Mouse (Mus musculus) cortical plate, adult 2 months (tissue): Measurements from ENCODE around the gene H2-Aa. TPM values are rescaled to one million over a fixed set of nuclear protein-coding genes. Genes with fewer than 3 reads are reported as not detected.

Experiments used
- H3K27ac ChIP-seq: fragments of 200-500 bp; 2 replicates; pipeline ENCODE4 v1.5.1; 2012; ENCODE audit warnings: low read length, control low read depth, inconsistent platforms; ENCODE audit not compliant: insufficient read depth
- H3K4me1 ChIP-seq: fragments of 200-500 bp; 2 replicates; pipeline ENCODE4 v1.6.1; 2011; ENCODE audit warnings: low read length; ENCODE audit not compliant: control insufficient read depth, insufficient read depth
- H3K4me3 ChIP-seq: fragments of 200-500 bp; 2 replicates; pipeline ENCODE4 v1.5.1; 2011; ENCODE audit warnings: mild to moderate bottlenecking, low read length, control low read depth; ENCODE audit not compliant: insufficient read depth
- CTCF ChIP-seq: fragments of 200-500 bp; IDR thresholded peaks from 2 replicates; pipeline ENCODE4 v1.5.1; 2011; ENCODE audit warnings: mild to moderate bottlenecking, control low read depth, low read length; ENCODE audit not compliant: insufficient read depth; ENCODE audit errors: extremely low read depth
- POLR2A ChIP-seq: fragments of 200-500 bp; IDR thresholded peaks from 2 replicates; pipeline ENCODE4 v1.6.1; 2011; ENCODE audit warnings: mild to moderate bottlenecking, low read length, control low read depth; ENCODE audit not compliant: insufficient read depth; ENCODE audit errors: extremely low read depth
- polyA plus RNA-seq: library from polyadenylated mRNA; depleted of rRNA; stranded (reverse); fragments of >200 nt; gene quantifications from 2 replicates; pipeline ENCODE4 v1.2.3, GENCODE M21; 2012

H2-Aa gene
- polyA plus RNA-seq, 1 experiment, result 2.9 TPM

DNA sequence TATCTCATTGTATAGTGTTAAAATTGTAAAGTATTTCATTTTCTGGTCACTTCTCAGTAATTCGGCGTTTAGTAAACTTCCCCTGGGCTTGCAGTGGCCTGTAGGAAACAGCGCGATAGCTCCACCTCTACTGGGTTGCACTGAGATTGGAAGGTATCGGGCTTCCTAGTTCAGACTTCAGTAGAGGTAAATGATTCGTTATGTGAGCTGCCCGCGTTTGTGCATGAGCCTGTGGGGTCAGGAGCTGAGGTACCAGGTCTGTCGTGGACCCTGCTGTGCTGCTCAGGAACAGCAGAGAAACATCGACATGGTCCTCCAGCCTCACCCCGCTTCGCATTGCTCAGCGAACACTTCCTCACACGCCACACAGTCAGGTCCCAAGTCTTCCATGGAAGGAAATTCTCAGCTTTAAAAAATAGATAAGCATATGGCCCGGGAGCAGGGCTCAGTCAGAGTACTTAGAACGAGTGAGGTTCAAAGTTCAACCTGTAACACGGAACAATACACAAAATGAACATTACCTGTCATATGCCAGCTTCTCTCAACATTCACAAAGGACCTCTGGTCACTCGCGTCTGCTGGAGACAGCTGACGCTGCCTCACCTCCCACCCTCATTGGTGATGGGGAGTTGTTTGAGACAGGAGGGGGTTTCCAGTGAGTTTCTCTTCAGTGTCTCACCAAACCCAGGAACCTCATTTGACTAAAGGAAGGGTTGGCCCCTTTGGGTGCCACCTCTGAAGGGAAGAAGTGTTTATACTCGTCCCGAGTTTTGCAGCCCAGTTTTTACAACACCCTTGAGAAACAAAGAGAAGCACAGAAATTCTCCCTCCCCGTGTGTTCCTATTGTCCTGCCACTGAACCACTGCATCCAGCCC, 13.3 kb upstream of the H2-Aa start:
- no peak overlapping the region for H3K4me3 ChIP-seq
- H3K27ac ChIP-seq, result no peak overlapping the region
- TF ChIP-seq CTCF (no peak), POLR2A (no peak)
- H3K4me1 ChIP-seq, result no peaks in the 10 kb centered on the region

DNA sequence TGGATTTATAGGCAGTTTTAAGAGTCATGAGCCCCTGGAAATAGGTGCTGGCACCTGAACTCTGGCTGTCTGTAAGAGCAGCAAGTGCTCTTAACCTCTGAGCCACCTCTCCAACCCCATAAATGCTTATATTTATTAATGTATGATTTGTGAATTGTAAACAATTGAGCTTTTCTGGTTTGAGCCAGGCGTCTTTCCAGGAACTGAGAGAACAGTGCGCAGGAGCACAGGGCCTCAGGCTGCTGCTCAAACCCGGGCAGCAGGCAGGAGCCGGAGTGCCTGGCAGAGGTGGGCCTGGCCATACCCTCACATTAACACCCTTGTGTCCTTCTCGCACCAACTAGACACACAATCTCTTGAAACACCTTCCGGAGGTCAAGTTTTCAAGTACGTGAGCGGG, 12.4 kb upstream of the H2-Aa start:
- TF ChIP-seq POLR2A, result no peak
- no peak for TF ChIP-seq CTCF
- H3K4me3 ChIP-seq, result no peak overlapping the region
- H3K27ac ChIP-seq, result no peak overlapping the region
- no peaks in the 10 kb centered on the region for H3K4me1 ChIP-seq

DNA sequence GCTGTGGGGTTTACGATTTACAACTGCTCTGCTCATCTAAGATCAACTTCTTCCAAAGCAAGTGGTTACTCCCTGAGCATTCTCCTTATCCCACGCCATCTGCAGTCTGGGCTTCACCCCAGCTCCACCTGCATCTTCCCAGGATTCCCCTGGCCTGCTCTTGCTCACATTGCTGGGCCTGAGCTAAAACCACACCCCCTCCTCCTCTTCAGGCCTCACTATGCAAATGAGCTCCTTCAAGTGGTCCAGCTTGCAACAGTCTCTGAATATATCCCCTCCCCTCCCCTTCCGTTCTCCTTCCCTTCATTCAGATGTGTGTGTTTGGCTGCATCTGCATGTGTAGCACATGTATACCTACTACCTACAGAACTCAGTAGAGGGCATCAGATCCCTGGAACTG, 11.7 kb upstream of the H2-Aa start:
- TF ChIP-seq CTCF, result no peak
- TF ChIP-seq POLR2A, result no peak
- Histone ChIP-seq H3K4me1 (no peaks in the 10 kb centered on the region), H3K27ac (no peak overlapping the region), H3K4me3 (no peak overlapping the region)

DNA sequence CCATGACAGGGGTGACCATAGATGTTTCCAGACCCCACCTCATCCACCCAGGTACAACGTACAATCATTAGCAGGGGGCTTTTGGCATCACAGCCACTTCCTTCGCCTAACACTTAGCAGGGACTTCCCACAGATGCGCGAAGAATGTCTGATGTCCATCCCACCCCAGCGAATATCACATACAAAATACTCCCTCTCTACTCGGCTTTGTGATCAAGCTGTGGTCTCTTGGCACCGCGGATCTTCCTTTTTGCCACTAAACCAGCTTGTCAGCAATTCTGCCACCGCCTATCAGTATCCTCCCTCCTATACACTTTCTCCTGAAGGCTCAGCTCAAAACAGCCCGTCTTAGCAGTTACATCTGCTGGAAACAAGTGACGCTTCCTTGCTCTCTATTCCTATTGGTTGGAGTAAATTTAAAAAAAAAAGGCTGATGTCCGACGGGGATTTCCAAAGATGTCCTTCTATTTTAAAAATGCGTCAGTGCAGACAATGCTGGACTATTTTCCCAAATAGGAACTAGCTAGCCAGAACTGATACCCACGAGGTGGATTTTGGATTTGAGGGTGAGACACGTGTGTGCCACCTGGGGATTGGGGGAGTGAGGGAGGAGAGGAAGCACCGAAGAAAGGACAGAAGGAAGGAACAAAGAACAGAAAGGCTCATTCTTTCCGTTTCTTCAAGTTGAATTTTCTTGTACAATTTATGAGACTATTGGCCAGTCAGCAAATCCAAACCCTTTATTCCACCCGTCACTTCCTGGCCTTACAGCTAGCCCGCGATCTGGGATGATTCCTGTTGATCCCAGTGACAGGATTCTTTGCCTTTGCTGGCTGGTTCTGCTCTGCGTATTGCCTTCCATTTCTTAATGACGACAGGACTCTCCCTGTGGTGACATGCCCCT, 8.5 kb upstream of the H2-Aa start:
- no peak overlapping the region for H3K27ac ChIP-seq
- no peaks in the 10 kb centered on the region for H3K4me1 ChIP-seq
- no peak overlapping the region for H3K4me3 ChIP-seq
- TF ChIP-seq POLR2A (no peak), CTCF (no peak)

DNA sequence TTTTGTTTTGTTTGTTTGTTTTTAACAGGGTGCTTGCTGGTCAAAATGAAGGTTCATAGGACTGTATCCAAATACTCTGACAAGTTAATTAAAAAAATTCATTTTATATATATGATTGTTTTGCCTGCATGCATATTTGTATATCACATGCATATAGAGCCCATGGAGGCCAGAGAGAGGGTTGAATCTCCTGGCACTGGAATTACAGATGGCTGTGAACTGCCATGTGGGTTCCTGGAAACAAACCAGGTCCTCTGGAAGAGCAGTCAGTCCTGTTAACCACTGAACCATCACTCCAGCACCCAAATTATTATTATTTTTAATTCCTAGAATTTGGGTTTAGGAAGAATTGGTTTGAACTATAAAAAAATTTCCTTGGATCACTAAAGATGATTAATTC, 7.7 kb upstream of the H2-Aa start:
- H3K4me3 ChIP-seq, result no peak overlapping the region
- H3K4me1 ChIP-seq, result no peaks in the 10 kb centered on the region
- TF ChIP-seq CTCF (no peak), POLR2A (no peak)
- H3K27ac ChIP-seq, result no peak overlapping the region

DNA sequence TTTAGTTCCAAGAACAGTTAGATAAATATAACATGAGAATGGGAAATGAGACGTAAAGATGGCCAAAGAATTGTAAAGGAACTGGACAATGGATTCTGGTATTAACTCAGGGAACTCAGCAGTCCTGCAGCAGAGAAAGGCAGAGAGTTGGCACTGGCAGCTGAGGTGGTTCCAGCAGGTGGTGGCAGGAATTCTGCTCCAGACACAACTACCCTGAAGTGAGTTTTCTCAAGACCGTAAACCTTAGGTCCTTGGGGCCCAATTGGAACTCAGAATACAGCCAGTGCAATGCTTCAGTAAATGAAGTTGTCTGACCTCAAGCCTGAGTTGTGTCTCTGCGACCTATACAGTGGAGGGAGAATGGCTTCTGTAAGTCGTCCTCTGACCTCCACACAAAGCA, 6.6 kb upstream of the H2-Aa start:
- no peaks in the 10 kb centered on the region for H3K4me1 ChIP-seq
- no peak for TF ChIP-seq POLR2A
- TF ChIP-seq CTCF, result no peak
- no peak overlapping the region for H3K4me3 ChIP-seq
- H3K27ac ChIP-seq, result no peak overlapping the region

DNA sequence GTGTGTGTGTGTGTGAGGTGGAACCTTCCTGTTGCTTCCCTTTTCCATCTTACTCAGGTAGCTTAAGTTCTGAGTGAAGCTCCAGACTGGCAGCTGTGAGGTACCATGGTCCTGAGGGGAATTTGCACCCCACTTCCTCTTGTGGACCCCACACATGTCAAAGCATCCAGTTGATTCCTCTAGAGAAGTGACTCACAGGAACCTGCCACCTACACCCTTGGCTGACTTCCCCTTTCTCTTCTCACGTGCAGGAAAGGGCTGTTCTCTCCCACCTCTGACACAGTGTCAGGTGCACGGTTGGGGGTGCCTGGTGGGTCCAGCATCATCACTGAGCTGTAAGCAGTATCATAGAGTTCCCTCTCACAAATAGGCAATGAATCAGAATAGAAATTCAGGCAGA, 5.9 kb upstream of the H2-Aa start:
- no peaks in the 10 kb centered on the region for H3K4me1 ChIP-seq
- TF ChIP-seq CTCF (no peak), POLR2A (no peak)
- no peak overlapping the region for H3K27ac ChIP-seq
- no peak overlapping the region for H3K4me3 ChIP-seq

DNA sequence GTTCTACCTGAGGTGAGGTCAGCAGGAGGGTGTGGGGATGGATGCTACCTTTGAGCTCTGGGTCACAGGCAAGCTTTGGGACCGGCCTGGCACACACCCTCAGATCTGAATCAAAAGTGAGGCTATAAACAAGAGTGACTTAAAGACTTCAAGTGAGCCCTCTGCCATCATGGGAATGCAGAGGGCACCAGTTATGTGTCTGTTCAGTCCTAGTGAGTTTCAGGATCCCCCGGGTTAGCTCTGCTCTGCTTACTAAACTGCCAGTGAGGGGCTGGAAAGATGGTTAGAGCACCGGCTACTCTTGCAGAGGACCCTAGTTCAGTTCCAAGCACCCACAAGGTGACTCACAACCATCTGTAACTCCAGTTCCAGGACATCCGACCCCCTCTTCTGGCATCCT, 4.9 kb upstream of the H2-Aa start:
- no peak for TF ChIP-seq CTCF
- no peak for TF ChIP-seq POLR2A
- no peak overlapping the region for H3K27ac ChIP-seq
- no peak overlapping the region for H3K4me3 ChIP-seq
- H3K4me1 ChIP-seq, result no peaks in the 10 kb centered on the region

DNA sequence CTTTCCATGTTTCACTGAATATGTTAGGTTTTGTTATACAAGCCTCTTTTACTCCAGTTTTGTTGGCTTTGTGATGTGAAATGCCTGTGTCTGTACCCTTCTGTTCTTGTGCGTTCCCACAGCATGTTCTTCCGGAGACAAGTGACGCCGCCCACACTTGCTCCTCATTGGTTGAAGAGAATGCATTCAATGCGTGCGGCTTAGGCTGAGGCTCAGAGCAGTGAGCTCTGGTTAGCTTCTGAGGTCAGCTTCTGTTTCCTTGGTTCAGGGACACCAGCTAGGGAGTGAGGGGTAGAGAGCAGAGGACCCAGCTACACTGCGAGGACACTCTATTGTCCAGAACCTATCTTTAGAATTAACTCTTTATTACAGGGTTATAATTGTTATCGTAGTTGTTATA, 4.0 kb upstream of the H2-Aa start:
- H3K27ac ChIP-seq, result no peak overlapping the region
- H3K4me3 ChIP-seq, result no peak overlapping the region
- no peaks in the 10 kb centered on the region for H3K4me1 ChIP-seq
- TF ChIP-seq POLR2A, result no peak
- no peak for TF ChIP-seq CTCF

DNA sequence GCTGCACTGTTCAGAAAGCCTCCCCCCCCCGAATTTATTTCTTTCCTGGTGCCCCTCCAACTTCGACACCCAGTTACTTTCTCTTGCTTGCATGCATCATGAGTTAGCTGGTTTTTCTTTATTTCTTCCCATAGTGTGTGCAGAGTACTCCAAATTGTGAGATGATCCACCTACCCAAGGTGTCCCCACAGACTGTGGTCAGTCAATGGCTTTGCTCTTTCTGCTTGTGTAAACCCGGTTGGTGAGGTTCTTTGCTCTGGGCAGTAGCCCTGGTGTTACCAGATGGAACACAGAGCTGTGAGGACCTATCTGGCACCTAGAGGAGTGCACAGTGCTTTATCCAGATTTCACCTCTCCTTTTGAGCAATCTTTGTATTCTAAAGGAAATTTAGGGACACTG, 508 bp upstream of the H2-Aa start:
- Histone ChIP-seq H3K27ac (no peak overlapping the region), H3K4me3 (no peak overlapping the region), H3K4me1 (no peaks in the 10 kb centered on the region)
- TF ChIP-seq CTCF (no peak), POLR2A (no peak)
